Mouse (Mus musculus) left cerebral cortex, adult 8-10 months (tissue): ENCODE data around the gene Cldn10. TPM values are rescaled to one million over a fixed set of nuclear protein-coding genes. Genes with fewer than 3 reads are reported as not detected.

Source experiments
- DNase-seq, 2 experiments: peaks; one replicate each; pipeline ENCODE4 v3.0.0; 2022; ENCODE audit warnings: low spot score in 2 of 2
- total RNA-seq, 4 experiments: library from RNA; stranded (reverse); gene quantifications; 2 replicates each; pipeline ENCODE4 v1.2.4; 2022

Cldn10 gene
- total RNA-seq, 4 experiments from 2014 or later = 21.3 to 33.1 (median 30.4) TPM

DNA sequence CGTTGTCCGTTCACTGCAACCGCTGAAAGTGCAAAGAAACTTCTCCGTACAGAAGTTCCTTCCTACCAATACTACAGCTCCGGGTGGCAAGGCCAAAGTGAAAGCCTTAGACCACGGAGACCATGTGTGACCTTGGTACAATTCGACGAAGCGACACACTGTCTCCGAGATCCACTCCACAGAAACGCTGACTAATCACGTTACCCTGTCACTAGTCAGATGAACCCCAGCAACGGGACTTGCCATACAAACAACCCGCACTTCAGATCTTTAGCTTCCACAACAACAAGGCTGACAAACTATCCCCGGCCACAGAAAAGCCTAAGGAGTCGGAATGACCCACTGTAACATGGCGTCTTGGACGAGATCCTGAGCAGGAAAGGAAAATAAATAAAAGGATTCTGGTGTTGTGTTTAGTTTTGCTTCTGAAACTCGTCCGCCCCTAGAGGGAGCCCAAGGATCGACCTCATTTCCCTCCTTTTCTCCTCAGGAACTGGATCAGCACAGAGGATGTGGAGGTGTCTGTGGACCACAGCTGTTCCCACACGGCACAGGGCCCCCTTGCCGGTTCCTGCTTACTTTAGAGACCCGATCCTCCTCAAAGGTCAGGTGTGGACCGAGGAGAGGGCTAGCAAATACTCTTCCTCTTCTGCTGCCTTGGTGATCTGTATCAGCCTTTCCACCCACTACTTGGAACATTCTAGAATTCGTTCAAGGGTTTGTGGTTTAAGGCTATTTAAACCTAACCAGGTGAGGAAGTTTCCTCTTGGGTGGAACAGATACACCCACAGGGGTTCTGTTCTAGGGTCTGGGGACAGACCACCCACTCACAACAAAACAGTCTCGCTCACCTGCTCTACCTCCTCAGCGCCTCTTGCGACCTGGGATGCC is 122.9 kb downstream of the Cldn10 start:
- DNase-seq = peak; percentile 32 to 45

DNA sequence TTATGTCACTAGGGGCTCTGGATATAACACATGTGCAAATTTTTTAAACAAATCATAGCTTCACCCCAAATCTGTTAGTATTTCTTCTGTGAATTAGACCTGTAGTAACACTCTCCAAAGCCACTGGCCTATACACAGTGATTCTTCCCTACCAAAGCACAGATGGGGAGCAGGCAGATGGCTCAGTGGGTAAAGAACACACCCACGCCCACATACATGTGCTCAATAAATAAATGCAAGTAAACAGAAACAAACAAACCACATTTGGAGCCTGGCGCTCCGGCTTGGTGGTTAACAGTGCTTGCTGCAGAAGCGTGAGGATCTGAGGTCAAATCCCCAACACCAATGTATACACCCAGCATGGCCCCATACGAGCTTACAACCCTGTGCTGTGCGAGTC is 123.8 kb downstream of the Cldn10 start:
- DNase-seq = no peak

DNA sequence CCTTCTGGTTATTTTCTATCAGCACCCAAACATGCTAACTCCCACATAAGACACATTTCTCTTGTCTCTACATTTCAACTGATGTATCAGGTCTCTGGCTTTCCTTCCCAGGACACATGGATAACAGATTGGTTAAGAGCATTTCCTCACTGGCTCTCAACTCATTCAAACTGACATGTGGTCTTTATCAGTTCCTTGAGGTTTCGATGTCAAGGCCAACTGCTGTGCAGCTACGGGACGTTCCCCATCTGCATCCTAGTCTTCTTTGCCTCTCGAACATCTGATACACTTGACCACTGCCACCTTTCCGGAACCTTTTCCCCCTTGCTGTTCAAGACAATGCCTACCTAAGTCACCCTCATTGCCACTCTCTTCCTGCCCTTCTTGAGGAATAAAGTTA is 125.9 kb downstream of the Cldn10 start:
- DNase-seq = no peak

DNA sequence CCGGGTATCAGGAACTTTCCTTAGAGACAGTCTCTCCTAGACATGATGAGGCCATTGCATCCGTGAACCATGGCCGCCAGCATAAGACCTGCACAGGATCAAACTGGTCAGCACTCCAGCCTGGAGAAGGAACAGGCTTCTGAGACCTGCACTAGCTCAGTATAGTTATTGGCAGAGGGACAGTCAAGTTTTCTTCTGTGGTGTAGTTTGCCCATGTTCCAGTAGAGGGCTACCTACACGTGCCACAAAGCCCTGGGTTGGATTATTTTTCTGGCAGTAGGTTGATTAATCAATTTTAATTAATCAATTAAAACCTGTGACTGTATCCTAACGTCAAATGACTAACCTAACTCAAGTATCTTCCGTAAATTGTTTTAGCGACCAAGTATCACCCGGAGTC is 131.3 kb downstream of the Cldn10 start:
- DNase-seq = no peak

DNA sequence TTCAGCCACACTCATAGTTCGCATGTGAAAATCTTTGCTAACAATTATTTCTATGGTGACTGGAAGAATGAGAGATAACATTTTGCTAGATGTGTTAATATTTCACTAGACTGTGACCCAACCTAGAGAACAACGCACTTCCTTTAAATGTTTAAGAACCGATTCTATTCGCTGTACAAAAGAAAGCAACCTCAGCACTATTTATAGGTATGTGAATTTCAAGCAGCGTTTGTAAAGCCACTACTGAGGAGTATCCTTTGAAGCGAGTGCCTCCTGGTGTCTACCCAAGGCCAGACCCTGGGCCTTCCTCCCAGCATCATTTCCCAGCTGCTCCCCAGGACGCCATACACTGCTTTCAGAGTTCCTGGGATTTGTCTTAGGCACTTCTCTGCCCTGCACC is 132.9 kb downstream of the Cldn10 start:
- DNase-seq = no peak

DNA sequence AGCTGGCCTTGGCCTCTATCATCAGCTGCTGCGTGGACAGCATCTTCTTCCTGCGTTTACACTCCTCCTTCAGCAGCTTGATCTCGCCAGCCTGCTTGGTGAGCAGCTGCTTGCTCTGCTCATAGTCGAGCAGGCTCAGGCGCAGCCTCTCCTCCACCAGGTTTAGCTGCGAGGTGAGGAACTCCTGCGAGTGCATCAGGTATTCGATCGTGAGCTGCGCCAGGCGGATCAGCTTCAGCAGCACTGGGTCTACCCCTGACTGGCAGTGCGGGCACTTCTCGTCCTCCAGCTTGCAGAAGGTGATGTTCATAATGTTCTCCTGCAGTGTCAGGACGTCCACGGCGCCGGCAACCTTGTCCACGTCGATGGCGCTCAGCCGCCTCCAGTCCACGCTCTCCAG is 134.5 kb downstream of the Cldn10 start:
- DNase-seq = peak in 1 of 2 experiments; percentile 45

DNA sequence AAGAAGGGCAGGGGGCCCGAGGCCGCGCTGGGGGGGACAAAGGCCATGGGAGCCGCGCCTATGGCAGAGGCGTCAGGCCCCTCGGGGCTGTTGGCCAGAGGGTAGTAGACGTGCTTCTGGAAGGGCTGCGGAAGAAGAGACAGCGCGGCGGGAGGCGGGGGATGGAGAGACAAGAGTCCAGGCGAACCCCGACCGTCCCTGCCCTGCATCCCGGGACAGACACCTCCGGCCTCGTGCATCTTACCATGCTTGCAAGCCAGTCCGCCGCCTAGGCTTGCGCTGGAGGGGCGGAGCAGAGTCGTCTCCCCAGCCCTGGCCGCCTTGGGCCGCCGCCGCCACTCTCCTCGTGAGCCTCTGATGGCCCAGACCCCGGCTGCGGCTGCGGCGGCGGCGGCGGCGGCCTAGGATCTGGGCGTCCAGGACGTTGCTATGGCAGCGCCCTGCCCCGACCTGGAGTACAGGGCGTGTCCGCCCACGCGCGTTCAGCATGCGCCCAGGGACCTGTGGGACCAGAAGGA is 135.0 kb downstream of the Cldn10 start:
- DNase-seq = no peak

Other genes with a start within 250 kb of the Cldn10 start
- gene Abcc4, start 81.7 kb upstream of the Cldn10 start, total RNA-seq = 10 to 100 TPM in 3 of 4 experiments, 1 to 10 TPM in 1; 9.7 to 10.8 (median 10.5) TPM
- gene Dzip1, start 137.6 kb downstream of the Cldn10 start, total RNA-seq = 100 to 1,000 TPM; 108 to 118 (median 112) TPM
- gene Dnajc3, start 150.1 kb downstream of the Cldn10 start, total RNA-seq = 10 to 100 TPM; 30.8 to 32.4 (median 31.5) TPM